Mouse (Mus musculus) urinary bladder, adult 18-20 months (tissue): ENCODE results near the gene Vangl1.
"Not testable (repeated sequence)": the region's sequence is repeated elsewhere in the genome, so short reads cannot be mapped to it uniquely, and the experiment has no call there.

ENCODE experiments used
- DNase-seq, 2 experiments: peaks; one replicate each; pipeline ENCODE4 v3.0.0; 2022; ENCODE audit warnings: low spot score in 2 of 2, mixed read lengths in 2 of 2

The Vangl1 gene

DNA sequence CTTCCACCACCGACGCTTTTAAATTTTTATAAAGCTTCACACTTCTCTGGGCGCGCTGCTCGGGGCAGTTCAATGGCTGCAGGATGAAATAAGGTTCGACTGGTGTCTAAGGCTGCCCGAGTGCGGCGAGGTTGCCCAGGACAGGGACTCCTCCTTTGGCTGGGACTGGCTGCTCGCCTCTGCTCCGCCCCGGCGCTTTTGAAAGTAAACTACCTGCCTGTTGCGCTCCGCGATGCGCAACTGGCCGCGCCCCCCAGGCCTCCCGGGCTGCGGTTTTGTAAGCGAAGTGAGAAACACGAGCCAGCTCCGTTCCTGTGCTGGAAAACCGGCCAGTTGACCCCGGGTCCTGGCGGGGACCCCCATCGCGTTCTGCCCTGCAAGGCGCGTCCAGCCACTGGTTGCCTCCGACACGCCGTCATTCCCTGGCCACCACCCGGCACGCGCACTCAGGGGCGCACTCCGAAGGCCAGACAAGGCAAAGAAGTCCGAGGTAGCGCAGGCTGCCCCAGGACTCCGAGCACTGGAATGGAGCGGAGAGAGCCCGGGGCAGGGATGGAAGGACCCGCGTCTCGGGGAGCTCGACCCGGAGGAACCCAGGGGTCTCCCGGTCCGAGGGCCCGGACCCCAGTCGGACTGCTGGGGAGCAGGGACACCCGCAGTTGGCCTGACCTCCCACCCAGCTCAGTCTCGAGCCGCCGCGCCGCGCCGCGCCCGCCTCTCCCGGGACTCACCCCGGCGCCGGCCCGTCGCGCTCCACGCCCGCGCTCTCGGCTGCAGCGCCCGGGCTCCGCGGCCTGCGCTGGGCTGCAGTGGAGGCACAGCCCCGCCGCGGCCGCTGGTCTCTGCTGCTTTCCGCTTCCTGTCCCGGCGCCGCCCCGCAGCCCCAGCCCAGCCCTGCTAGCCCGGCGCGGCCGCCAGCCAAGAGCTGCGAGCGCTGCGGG lies at the start of gene Vangl1:
Vangl1 (minus strand) TSS at position 913 of the 941 bp plus-strand sequence.
- peak; percentile 74 to 79 for DNase-seq

DNA sequence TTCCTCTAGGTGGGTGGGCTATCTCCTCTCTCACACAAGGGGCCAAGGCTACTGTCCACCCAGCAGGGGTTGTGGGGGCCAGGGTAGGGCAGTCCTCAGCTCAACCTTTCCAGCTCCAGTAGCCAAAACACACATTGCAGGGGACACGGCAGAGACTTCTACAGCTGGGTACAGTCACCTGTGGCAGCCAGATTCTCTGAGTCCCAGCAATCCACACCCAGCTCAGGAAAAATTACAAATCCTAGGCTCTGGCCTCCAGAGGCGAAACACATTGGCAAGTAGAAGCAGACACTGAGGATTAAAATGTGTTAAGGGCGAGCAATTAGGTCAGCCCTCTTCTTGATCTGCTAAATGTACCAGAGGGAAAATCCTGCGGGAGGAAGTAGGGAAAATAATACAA lies 49.1 kb upstream of the Vangl1 start:
- no peak for DNase-seq

DNA sequence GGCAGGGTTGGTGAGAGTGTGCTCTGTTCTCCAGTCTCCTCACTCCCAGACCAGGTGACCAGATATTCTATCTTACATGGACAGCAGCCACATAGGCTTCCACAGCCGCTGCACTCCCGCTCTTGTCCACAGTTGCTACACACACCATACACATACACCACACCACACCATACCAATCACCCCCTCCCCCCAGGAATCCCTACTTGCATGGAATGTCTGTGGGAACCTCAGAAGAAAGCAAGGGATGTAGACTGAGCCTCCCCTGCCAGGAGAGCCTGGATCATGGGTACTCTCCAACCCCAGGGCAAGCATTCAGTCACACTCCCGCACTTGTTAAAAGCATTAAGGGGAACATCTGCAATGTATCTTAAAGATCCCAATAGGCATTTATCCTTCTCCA lies 48.4 kb upstream of the Vangl1 start:
- no peak for DNase-seq

DNA sequence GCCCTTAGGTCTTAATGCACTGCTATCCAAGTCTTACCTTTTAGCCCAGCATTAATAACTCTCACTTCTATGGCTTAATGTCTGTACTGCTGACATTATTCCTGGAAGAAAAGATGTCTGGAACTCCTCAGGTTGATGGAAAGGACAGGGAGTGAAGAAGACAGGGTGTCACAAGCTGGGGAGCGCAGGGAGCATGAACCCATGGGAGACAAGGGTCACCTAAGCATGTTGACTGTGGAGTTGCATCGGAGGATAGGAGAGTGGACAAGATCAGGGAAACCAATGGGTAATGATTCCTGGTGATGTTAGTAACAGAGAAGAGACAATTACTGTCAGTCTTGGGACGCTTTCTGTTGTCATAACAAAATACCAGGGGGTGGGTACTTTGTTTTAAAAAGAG lies 46.4 kb upstream of the Vangl1 start:
- no peak for DNase-seq

DNA sequence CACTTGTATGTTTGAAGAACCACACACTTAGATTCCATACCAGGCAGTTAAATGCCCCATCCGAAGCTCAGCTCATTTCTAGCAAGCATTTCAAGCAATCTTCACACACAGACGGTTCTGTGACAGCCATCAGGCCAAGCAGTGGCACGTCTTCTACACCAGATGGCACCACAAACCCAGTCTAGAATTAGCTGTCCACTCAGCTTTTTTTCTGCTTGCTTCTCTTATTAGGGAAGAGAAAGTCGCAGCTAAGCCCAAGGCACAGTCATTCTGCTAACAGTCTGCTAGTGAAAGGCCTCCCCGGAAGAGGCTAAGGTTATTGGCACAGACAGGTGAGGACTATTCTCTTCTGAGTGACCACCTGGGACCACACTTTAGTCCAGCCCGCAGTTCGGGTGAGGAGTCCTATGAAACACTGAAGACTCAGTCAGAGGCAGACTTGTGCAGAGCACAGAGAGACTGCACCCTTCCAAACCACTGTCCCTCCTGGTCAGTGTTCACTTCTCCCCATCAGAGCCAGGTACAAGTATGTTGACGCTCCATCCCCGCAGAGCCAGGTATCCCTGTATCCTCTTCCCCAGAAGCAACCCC lies 45.0 kb upstream of the Vangl1 start:
- DNase-seq, result peak; percentile 34 to 40

DNA sequence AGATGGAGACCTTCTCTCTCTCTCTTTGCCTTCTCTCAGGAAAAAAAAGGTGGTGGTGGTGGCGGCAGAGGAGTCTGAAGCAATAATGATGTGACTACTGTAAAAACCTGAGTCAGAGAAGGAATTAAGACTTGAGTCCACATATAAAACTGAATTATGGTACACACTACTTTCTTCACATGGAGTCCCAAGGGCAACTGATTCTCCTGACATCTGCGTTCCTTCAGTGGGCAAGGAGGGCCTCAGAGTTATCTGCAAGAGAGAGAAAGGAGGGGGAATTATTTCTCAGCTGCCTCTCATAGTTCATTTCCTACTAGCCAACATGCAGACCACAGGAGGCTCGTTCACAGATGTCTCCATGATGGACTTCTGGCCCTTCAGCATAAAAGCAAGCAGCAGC lies 40.1 kb upstream of the Vangl1 start:
- DNase-seq, result no peak

DNA sequence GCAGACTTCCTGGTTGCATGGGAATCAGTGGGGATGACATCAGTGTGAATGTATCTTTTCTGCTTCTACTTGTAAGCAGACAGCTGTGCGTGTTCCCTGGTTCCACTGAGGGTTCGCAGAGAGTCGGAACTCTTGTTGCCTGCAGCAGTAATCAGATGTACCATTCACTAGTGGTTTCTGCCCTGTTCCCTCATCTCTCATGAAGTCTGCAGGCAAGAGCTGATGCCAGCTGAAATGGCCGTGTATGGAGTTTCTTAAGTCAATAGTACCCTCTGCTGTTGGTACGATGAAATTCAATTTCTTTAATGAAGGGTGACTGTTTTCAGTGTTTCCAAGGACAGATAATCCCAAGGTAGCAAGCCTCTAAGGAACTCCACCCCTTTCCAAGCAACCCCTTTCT lies 38.4 kb upstream of the Vangl1 start:
- peak; percentile 6 to 36 for DNase-seq

DNA sequence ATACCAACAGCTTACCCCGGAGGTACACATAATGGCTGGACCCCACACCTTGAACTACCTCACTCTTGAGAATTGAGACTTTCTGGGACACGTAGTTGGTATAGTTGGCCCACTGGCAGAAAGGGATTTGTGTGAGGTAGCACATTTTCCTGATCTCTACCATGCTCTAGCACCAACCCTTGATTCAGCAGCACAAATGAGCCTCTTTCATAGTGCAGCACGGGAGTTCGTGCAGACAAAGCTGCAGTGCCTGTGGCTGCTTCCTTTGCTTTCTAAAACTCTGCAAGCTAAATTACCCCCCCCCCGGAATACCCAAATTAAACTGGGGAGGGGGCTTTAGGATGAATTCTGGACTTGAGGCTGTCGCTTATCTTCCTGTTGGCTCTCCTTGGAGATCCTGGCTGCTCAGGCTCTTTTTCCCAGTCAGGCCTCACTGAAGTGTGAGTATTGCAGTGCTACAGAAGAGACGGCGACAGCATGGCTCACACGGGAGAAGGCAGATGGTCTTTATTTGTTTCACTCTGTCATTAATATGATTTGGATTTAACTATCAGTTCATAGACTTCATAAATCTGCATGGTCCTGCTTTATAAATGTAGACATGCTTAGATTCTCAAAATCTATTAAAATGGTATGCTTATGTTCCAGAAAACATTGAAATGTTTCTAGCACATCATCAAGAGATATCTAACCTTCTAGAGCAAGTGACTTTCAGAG lies 27.1 kb upstream of the Vangl1 start:
- DNase-seq, result no peak

DNA sequence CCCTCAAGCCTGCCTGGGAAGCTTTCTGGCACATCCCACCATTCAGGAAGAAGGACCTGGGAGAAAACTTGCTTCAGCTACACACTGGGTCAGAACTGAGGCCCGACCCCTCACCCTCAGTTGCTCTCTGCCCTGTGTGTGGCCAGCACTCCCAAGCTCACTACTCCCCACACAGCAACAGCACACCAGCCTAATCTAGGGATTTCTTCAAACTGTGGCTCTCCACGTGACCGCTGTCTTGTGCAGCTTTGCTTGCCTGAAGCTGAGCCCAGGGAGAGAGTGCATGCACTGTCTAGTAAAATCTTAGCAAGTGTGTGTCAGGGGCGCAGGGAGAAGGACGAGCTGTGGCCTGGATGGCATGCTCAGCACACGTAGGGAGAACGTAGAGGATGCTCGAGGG lies 18.3 kb upstream of the Vangl1 start:
- no peak for DNase-seq

DNA sequence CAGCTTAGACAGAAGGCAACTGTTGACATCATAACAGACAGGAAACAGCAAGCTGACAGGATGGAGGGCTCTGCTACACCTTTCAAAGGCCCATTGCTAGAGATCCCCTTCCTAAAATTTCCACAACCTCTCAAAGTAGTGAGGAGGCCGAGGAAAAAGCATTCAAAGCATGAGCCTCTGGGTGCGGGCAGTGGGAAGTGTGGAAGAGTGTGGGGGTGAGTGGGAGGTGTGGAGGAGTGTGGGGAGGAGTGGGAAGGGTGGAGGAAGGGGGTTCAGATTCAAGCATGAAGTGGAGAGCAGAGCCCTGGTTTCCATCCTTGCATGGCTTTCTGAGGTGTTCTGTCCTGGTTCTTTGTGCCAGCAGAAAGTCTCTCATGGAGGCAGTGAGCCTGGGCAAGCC lies 13.8 kb upstream of the Vangl1 start:
- DNase-seq, result no peak

DNA sequence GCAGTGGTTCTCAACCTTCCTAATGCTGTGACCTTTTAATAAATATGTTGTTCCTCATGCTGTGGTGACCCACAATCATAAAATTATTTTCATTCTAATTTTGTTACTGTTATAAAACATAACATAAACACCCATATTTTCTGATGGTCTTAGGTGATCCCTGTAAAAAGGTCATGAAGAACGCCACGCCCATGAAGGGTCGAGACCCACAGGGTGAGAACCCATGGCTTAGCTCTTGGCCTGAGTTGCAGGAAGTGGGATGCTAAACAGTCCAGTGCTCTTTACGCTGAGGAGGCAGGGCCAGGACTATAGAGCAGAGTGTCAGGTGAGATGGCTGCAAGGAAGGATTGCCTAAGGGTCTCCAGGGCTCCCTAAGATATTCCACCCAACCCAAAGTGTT lies 10.2 kb upstream of the Vangl1 start:
- no peak for DNase-seq

DNA sequence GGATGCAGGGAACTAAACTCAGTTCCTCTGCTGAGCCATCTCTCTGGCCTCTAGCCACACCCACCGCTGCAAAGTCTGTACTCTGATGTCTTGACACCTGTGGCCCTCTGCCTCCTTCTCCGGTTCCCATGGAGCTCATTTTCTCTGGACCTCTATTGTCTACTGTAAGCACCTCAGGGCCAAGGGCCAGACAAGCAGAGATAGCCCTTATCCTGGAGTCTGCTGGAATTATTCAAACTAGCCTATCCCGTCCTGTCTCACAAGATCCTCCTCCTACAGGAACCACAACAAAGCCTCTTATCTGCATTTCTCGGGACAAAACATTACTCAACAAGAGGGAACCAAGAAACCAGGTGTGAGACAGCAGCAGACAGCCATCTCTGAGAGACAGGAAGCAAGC lies 9.8 kb upstream of the Vangl1 start:
- no peak for DNase-seq

DNA sequence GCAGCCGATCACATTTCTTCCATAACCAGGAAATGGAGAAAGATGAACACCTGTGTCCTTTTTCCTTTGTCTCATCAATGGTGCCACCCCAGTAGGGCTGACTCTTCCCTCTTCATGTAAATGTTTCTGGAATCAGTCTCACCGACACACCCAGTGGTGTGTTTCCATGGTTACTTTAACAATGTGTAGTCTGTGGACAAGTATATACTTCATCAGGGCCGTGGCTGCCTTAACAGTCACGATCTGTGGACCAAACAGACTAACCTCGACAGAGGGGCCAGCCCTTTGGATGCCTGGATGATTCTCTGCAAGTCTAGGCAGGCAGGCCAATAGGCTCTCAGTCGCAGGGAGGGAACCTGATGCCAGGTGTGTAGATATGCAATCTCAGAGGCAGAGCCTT lies 8.4 kb upstream of the Vangl1 start:
- DNase-seq, result no peak

DNA sequence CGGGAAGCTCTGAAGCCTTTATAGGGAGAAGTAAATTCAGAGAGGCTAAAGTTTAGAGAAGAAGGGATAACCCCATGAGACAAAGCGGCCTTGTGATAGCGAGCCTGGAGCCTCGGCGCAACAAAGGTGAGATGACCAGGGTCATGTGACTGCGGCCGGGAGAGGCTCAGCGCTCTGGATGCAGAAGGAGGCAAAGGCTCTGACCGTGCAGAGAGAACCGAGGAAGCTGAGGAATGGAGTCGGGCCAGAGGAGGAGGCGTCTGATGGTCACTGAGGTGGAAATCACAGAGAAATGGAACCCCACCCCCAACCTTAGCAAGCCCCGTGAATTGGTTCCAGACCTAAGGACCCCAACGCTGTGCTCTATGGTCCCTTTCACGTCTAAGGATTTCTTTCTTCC lies 7.8 kb upstream of the Vangl1 start:
- DNase-seq, result no peak

DNA sequence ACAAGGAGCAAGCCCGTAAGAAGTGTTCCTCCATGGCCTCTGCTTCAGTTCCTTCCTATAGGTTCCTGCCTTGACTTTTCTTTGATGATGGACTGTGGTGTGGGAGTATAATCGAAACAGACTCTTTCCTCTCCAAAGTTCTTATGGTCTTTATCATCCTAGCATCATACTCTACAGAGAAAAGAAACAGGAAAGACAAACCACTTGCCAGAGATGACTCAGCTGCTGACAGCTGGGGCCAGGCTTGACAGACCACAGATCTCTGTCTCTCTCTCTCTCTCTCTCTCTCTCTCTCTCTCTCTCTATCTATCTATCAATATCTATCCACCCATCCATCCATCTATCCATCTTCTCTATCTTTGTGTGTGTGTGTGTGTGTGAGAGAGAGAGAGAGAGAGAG lies 6.8 kb upstream of the Vangl1 start:
- no peak for DNase-seq

DNA sequence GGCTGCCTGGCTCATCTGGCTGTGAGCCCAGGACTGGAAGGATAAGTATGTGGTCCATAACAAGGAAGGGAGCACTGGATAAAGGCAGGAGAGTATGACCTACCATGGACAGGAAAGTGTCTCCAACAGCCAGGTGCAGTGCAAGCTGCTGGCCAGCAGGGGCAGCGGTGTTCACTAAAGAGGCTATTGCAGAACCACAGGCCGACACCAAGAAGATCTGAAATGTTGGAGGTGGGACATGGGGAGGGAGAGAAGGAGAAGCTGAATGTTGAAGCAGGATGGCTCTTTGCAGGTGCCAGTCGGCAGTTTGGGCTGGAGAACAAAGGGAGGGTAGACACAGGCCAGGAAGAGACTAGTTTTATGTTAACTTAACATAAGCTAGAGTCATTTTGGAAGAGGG lies 6.3 kb upstream of the Vangl1 start:
- no peak for DNase-seq

DNA sequence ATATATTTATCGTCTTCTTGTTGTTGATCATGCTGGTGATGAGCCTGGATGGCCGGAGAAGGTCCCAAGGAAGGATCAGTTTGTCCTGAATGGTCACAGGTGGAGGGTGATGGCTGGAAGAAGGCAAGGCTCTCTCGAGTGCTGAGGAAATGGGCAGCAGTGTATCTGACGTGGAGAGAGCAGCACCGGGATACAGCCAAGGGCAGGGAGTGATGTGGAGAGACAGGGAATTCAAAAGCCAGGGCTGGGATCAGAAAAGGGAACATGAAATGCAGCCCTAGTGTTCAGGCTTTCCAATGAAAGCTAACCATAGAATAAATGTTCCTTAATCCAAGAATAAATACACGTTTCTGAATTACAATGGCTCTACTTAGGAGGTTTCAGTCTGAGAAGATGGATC lies 4.4 kb upstream of the Vangl1 start:
- DNase-seq, result no peak

DNA sequence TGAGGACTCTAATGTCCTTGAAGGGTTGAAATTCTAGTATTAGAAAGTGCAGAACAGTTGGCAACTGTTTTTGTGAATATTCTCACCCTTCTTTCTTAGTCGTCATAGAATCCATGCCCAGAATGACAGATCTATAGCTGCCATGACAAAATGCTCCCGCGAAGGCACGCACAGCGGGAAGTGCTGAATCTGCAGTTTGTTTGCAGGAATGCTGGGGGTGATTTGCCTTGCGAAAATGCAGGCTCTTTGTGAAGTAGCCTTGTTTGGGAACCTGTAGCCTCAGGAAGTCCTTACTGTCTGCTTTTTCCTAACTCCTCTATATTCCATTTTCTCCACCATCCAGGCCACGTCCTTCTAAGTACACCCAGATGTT lies 951 bp upstream of the Vangl1 start:
- no peak for DNase-seq

DNA sequence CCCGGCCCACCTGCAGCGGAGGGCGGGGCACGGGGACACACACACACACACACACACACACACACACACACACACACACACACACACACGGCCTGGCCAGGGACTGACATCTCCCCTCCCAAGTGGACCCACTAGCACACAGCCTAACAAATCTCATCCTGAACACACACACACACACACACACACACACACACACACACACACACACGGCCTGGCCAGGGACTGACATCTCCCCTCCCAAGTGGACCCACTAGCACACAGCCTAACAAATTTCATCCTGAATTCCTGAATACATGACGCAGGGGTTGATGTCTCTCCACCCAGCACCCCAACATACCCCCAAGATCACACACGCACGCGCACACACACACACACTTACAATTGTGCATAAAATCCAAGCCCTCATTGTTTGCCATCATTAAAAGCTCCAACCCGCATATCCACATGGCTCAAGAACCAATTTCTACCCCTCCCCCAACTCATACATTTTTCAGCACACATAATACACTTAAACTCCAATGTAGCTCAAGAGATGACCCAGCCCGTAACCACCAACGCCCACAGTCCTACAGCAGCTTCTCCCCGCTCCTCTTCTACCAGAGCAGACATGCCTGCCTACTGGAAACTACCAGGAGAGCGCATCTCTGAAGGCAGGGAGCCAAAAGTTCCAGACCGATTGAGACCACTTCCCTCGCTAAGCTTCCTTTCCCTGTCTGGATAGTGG lies 403 bp upstream of the Vangl1 start:
- not testable (repeated sequence) for DNase-seq

DNA sequence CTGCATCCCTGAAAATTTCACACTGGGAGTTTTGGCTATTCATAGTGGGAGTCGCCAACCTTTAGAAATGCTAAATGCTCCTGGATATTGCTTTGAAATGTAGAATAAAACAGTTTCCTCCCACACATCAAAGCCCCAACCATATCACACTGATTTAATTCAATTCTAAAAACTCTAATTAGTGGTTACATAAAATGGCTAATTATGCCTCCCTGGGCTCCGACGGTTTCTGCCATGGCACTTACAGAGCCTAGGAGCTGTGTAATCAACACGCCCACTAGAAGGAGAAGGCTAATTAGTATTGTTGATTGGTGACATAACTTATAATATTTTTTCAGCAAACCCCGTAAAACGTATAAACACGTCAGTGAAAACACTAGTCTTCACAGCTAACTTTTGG lies 1.4 kb downstream of the Vangl1 start:
- DNase-seq, result no peak

DNA sequence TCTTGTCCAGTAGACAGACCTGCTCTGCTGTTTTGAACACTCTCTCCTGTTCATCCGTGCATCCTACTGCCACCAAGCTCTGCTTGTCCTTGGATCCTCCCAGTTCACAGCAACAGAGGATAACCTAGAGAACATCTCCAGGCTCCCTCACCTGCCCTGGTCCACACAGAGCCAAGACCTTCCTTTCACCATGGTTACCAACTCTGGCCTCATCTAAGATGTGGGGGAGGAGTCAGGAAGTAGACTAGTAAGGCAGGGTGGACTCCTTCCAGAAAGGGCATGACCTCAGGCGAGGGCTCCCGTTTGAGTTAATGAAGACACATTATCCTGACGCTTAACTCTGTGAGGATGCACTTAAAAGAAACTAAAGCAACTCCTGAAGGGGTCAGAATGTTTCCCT lies 4.5 kb downstream of the Vangl1 start:
- DNase-seq, result no peak

DNA sequence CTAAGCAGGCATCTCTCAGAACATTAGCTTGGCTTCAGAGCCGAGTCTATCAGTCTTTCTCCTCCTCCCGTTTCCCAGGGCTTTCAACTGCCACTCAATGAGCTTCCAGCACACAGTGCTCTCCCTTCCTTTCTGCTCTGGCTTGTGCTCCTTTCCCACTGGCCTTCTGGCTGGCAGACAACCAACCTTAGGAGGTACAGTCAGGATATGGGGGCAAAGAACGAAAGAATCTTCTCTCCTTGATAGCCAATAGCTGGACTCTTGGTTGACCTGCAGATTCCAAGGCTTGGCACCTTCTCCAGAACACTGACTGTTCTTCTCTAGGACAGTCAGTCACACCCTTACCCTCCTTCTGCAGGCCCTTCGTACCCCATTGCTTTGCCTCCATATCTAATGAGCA lies 5.3 kb downstream of the Vangl1 start:
- DNase-seq, result no peak
